Mouse (Mus musculus) liver, embryonic 12.5 days (tissue): ENCODE measurements around the gene Ddx41. TPM values are rescaled to one million over a fixed set of nuclear protein-coding genes. Genes with fewer than 3 reads are reported as not detected.
"Not testable (repeated sequence)": the region's sequence is repeated elsewhere in the genome, so short reads cannot be mapped to it uniquely, and the experiment has no call there.

ENCODE experiments used
- ATAC-seq: fragments of 200-750 bp; cut with Nextera tagmentation; 2 replicates; pipeline ENCODE4 v1.8.0; 2017; ENCODE audit warnings: moderate number of reproducible peaks, mild to moderate bottlenecking, moderate library complexity
- H3K27ac ChIP-seq: fragments of 300-500 bp; sonication (generic); 2 replicates; pipeline ENCODE4 v1.5.1; 2016; ENCODE audit warnings: mild to moderate bottlenecking
- H3K27me3 ChIP-seq: fragments of 300-500 bp; sonication (generic); replicated peaks from 2 replicates; pipeline ENCODE4 v1.6.1; 2016; ENCODE audit warnings: mild to moderate bottlenecking, moderate library complexity
- H3K36me3 ChIP-seq: fragments of 300-500 bp; sonication (generic); 2 replicates; pipeline ENCODE4 v1.6.1; 2016; ENCODE audit warnings: mild to moderate bottlenecking, moderate library complexity
- H3K4me1 ChIP-seq: fragments of 300-500 bp; sonication (generic); 2 replicates; pipeline ENCODE4 v1.6.1; 2016
- H3K4me2 ChIP-seq: fragments of 300-500 bp; sonication (generic); 2 replicates; pipeline ENCODE4 v1.6.1; 2016; ENCODE audit warnings: mild to moderate bottlenecking, moderate library complexity
- H3K4me3 ChIP-seq: fragments of 300-500 bp; sonication (generic); 2 replicates; pipeline ENCODE4 v1.5.1; 2016; ENCODE audit warnings: mild to moderate bottlenecking, moderate library complexity
- H3K9ac ChIP-seq: fragments of 300-500 bp; sonication (generic); 2 replicates; pipeline ENCODE4 v1.6.1; 2016; ENCODE audit warnings: mild to moderate bottlenecking, moderate library complexity
- H3K9me3 ChIP-seq: fragments of 300-500 bp; sonication (generic); replicated peaks from 2 replicates; pipeline ENCODE4 v1.6.1; 2016; ENCODE audit warnings: mild to moderate bottlenecking, moderate library complexity
- WGBS: fragments of 180-500 bp; shearing (Covaris S2); methylation state at CpG from one replicate; pipeline ENCODE4 v1.1.7; 2016; ENCODE audit not compliant: insufficient replicate concordance; 5-methylcytosine and 5-hydroxymethylcytosine counted together
- polyA plus RNA-seq: library from polyadenylated mRNA; unstranded; fragments of >200 nt; fragmentation: Nextera tagmentation; extraction: Ambion mirVana; gene quantifications from 2 replicates; pipeline ENCODE4 v1.2.1, GENCODE M21; 2016

The Ddx41 gene
- 40.2 and 42.0 TPM in 2 replicates for polyA plus RNA-seq

- 1% methylated on average over 70 of the region's 70 CpGs for whole genome bisulfite sequencing
- peak within 1 kb of the TSS; percentile 95 for H3K4me2 ChIP-seq
- H3K36me3 ChIP-seq, result peaks cover 66% of the 10 kb centered on the region
- no peaks in the 10 kb centered on the region for H3K9me3 ChIP-seq
- no peaks in the 10 kb centered on the region for H3K27me3 ChIP-seq
- peak within 1 kb of the TSS; percentile 84 for H3K9ac ChIP-seq
- peak within 1 kb of the TSS; percentile 62 for H3K27ac ChIP-seq
- peak; percentile 97 for ATAC-seq
- peaks cover 35% of the 10 kb centered on the region for H3K4me1 ChIP-seq
- H3K4me3 ChIP-seq, result peak within 1 kb of the TSS; percentile 86
Measured at GRCm38 (mm10) chr13:55536194-55537175, at the start of gene Ddx41. Gene Ddx41 (minus strand): TSS chr13:55536658.

- 62% methylated on average over 4 of the region's 4 CpGs for WGBS
- no peak overlapping the region for H3K27ac ChIP-seq
- ATAC-seq, result no peak
Measured at GRCm38 (mm10) chr13:55578086-55578485, 41.6 kb upstream of the Ddx41 start.

GRCm38 (mm10) chr13:55576872-55577271 lies 40.4 kb upstream of the Ddx41 start:
- not testable (repeated sequence) for H3K9me3 ChIP-seq, H3K4me1 ChIP-seq, H3K9ac ChIP-seq, H3K27me3 ChIP-seq, H3K36me3 ChIP-seq, H3K27ac ChIP-seq, H3K4me3 ChIP-seq, ATAC-seq, H3K4me2 ChIP-seq
- 68% methylated on average over 7 of the region's 7 CpGs for WGBS

More at GRCm38 (mm10) chr13:55578086-55578485, 41.6 kb upstream of the Ddx41 start:
- H3K9me3 ChIP-seq, result no peaks in the 10 kb centered on the region
- no peaks in the 10 kb centered on the region for H3K4me1 ChIP-seq
- H3K4me2 ChIP-seq, result no peak overlapping the region
- H3K4me3 ChIP-seq, result no peak overlapping the region
- no peaks in the 10 kb centered on the region for H3K36me3 ChIP-seq
- no peak overlapping the region for H3K9ac ChIP-seq
- H3K27me3 ChIP-seq, result 0 out of 2 replicates have a peak, but pooled peaks cover 2% of the 10 kb centered on the region

GRCm38 (mm10) chr13:55575932-55576331 lies 39.5 kb upstream of the Ddx41 start:
- no peak for ATAC-seq
- WGBS, result 50% methylated on average over 5 of the region's 5 CpGs

GRCm38 (mm10) chr13:55574321-55574720 lies 37.9 kb upstream of the Ddx41 start:
- Histone ChIP-seq H3K27me3 (no peaks in the 10 kb centered on the region), H3K36me3 (peaks cover 2% of the 10 kb centered on the region; the same call in 1 of the 2 replicates), H3K4me1 (peaks cover 24% of the 10 kb centered on the region), H3K9me3 (no peaks in the 10 kb centered on the region), H3K4me3 (no peak overlapping the region), H3K9ac (no peak overlapping the region), H3K4me2 (no peak overlapping the region), H3K27ac (no peak overlapping the region)
- ATAC-seq, result no peak
- WGBS, result 62% methylated on average over 5 of the region's 5 CpGs

More at GRCm38 (mm10) chr13:55575932-55576331, 39.5 kb upstream of the Ddx41 start:
- Histone ChIP-seq H3K9me3 (no peaks in the 10 kb centered on the region), H3K27me3 (no peaks in the 10 kb centered on the region), H3K4me2 (no peak overlapping the region), H3K4me3 (no peak overlapping the region), H3K9ac (no peak overlapping the region), H3K4me1 (peaks cover 14% of the 10 kb centered on the region), H3K27ac (no peak overlapping the region), H3K36me3 (no peaks in the 10 kb centered on the region)

GRCm38 (mm10) chr13:55573432-55573831 lies 37.0 kb upstream of the Ddx41 start, which contains the start of gene Tmed9:
Gene Tmed9 (plus strand): TSS chr13:55573732.
- ATAC-seq, result no peak
- no peak within 1 kb of the TSS for H3K4me3 ChIP-seq
- H3K4me2 ChIP-seq, result no peak within 1 kb of the TSS
- H3K9me3 ChIP-seq, result no peaks in the 10 kb centered on the region
- peaks cover 30% of the 10 kb centered on the region for H3K4me1 ChIP-seq
- peaks cover 9% of the 10 kb centered on the region for H3K36me3 ChIP-seq
- H3K27ac ChIP-seq, result no peak within 1 kb of the TSS
- WGBS, result 78% methylated on average over 2 of the region's 2 CpGs
- H3K27me3 ChIP-seq, result no peaks in the 10 kb centered on the region
- no peak within 1 kb of the TSS for H3K9ac ChIP-seq

GRCm38 (mm10) chr13:55571977-55572376 lies 35.5 kb upstream of the Ddx41 start:
- WGBS, result 40% methylated on average over 2 of the region's 2 CpGs
- H3K9ac ChIP-seq, result no peak overlapping the region
- no peaks in the 10 kb centered on the region for H3K27me3 ChIP-seq
- H3K4me3 ChIP-seq, result peak overlapping the region; percentile 96; the same call in 1 of the 2 replicates
- peaks cover 30% of the 10 kb centered on the region for H3K4me1 ChIP-seq
- peak overlapping the region; percentile 97 for H3K4me2 ChIP-seq
- ATAC-seq, result no peak
- peaks cover 21% of the 10 kb centered on the region for H3K36me3 ChIP-seq
- no peak overlapping the region for H3K27ac ChIP-seq
- H3K9me3 ChIP-seq, result no peaks in the 10 kb centered on the region

GRCm38 (mm10) chr13:55571027-55571751 lies 34.7 kb upstream of the Ddx41 start, which contains the start of gene Fam193b:
Gene Fam193b (minus strand): TSS chr13:55571120.
- H3K27me3 ChIP-seq, result no peaks in the 10 kb centered on the region
- H3K36me3 ChIP-seq, result peaks cover 27% of the 10 kb centered on the region
- H3K9ac ChIP-seq, result peak within 1 kb of the TSS; percentile 98
- 2% methylated on average over 46 of the region's 47 CpGs for WGBS
- peaks cover 30% of the 10 kb centered on the region for H3K4me1 ChIP-seq
- ATAC-seq, result peak; percentile 95
- peak within 1 kb of the TSS; percentile 97 for H3K4me2 ChIP-seq
- peak within 1 kb of the TSS; percentile 93 for H3K27ac ChIP-seq
- no peaks in the 10 kb centered on the region for H3K9me3 ChIP-seq
- peak within 1 kb of the TSS; percentile 96 for H3K4me3 ChIP-seq

GRCm38 (mm10) chr13:55570286-55570973 lies 34.0 kb upstream of the Ddx41 start:
- H3K9me3 ChIP-seq, result no peaks in the 10 kb centered on the region
- peak overlapping the region; percentile 98 for H3K9ac ChIP-seq
- H3K36me3 ChIP-seq, result peaks cover 35% of the 10 kb centered on the region
- 2% methylated on average over 47 of the region's 47 CpGs for WGBS
- peak overlapping the region; percentile 93 for H3K27ac ChIP-seq
- no peaks in the 10 kb centered on the region for H3K27me3 ChIP-seq
- peaks cover 30% of the 10 kb centered on the region for H3K4me1 ChIP-seq
- H3K4me3 ChIP-seq, result peak overlapping the region; percentile 96
- peak; percentile 66 for ATAC-seq
- peak overlapping the region; percentile 97 for H3K4me2 ChIP-seq

GRCm38 (mm10) chr13:55569726-55570285 lies 33.3 kb upstream of the Ddx41 start:
- WGBS, result 22% methylated on average over 16 of the region's 16 CpGs

GRCm38 (mm10) chr13:55568524-55568923 lies 32.1 kb upstream of the Ddx41 start:
- peaks cover 51% of the 10 kb centered on the region for H3K36me3 ChIP-seq
- not testable (repeated sequence) for H3K4me2 ChIP-seq, ATAC-seq, H3K4me3 ChIP-seq, H3K9me3 ChIP-seq, H3K27ac ChIP-seq, H3K9ac ChIP-seq, H3K27me3 ChIP-seq
- H3K4me1 ChIP-seq, result peaks cover 30% of the 10 kb centered on the region
- WGBS, result 85% methylated on average over 4 of the region's 4 CpGs

More at GRCm38 (mm10) chr13:55569726-55570285, 33.3 kb upstream of the Ddx41 start:
- peak overlapping the region; percentile 97 for H3K4me2 ChIP-seq
- no peaks in the 10 kb centered on the region for H3K9me3 ChIP-seq
- no peak for ATAC-seq
- peak overlapping the region; percentile 98 for H3K9ac ChIP-seq
- H3K27me3 ChIP-seq, result no peaks in the 10 kb centered on the region
- peaks cover 41% of the 10 kb centered on the region for H3K36me3 ChIP-seq
- H3K4me1 ChIP-seq, result peaks cover 30% of the 10 kb centered on the region
- H3K27ac ChIP-seq, result peak overlapping the region; percentile 93
- peak overlapping the region; percentile 96 for H3K4me3 ChIP-seq
